Mouse (Mus musculus) naive thymus-derived CD4-positive, alpha-beta T cell, adult 2 months (primary cell): Measurements from ENCODE around the gene Cpd.

ENCODE experiments used
- DNase-seq: peaks from one replicate; pipeline ENCODE4 v3.0.0-alpha.2; 2011; ENCODE audit warnings: low read depth

The Cpd gene

GRCm38 (mm10) chr11:76846878-76847222, at the start of gene Cpd:
TSS of gene Cpd (minus strand) at chr11:76847018.
- DNase-seq = peak; percentile 72

DNA sequence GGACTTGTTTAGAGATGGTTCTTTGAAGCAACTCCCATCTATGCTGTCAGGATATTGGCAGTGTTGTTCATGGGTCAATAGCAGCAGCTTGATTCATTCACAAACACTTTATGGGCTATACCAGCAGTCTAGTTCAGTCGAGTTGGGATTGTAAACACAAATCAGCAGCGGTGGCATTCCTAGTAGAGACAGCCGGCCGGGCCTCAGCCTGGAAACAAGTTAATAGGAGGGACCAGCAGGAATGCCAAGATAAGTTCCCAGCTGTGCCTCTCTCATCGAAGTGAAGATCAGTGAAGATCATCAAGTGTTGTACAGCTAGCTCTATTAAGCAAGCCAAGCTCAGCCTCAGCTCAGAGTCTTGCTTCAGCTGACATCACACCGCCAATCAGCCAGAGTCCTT, 49.5 kb upstream of the Cpd start:
- DNase-seq = no peak

GRCm38 (mm10) chr11:76894240-76894639, 47.4 kb upstream of the Cpd start:
- peak; percentile 51 for DNase-seq

- DNase-seq = no peak
These were observed 46.8 kb upstream of the Cpd start for GRCm38 (mm10) chr11:76893570-76893969.

- no peak for DNase-seq
These were observed 46.2 kb upstream of the Cpd start for GRCm38 (mm10) chr11:76892972-76893371.

DNA sequence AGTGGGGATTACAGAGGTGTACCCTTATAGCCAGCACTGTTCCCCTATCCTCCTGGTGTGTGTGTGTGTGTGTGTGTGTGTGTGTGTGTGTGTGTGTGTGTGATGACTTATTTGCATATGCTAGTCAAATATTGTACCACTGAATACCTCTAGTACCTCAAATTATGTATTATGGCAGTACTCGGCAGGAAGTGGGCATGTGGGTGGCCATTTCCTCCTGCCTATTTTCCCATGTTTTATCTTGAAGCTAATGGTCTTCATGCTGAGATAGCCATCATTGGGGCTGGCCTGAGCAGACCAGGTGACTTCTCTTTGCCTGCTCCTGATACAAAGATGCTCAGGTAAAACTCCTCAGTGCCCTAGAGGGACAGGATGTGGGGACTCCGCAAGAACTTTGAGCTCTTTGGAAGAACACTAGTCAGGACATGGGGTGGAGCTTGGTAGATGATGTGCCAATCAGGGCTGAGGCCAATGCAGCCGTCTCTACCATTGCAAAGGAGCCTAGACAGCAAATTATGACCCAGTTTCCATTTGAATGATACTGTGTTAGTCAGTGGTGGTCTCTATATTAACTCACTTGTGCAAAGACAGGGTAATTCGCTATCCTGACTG, 45.0 kb upstream of the Cpd start:
- no peak for DNase-seq

DNA sequence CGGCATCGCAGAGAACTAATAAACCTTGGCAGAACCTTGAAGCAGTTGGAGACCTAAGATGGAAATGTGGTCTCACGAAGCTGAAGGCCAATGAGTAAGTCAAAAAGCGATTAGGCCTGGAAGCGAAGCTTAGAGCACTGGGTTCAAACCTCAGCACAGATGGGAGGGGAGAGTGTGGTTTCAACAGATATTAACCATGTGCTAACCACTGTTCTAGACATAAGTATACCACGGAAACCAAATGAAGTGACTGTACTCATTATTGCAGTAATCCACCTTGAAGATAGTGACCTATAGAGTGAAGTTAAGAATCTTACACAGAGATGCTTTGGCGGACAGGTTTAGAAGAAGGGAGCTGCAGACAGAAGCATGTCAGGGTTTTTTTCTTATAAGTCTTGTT, 44.4 kb upstream of the Cpd start:
- DNase-seq = no peak

DNA sequence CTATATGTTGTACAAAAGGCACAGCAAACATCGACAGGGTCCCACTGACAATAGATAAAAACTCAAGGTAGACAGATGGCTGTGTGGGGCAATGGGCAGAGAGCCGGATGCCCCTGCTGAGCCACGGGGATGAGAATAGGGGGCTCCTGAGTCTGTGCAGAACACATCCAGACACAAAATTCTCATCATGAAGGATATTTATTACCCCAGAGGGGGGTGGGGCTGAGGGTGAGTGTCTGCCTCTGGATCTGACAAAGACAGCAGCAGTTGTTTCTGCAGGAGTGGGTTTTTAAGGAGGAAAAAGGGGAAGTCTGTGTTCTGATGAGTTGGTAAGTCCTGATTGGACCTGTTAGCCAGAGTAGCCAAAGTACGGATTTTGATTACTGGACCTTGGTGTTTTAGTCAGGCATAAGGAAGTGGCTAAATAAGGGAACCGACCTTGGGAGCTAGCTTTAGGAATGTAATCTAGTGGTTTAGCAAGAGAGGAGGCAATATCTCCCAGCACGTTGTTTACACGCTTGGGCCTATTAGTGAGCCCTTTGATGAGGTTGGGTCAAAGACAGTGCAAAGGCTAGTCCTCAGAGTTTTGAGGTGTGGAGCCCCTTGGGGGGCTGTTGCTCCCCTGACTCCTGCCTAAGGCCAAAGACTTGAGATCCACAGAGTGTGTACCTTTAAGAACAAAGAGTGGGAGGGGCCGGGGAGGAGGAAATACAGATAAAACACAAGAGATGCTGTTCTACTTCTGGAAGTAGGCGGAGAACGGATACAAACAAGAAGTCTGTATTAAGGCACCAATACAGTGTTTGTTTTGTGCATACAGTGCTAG, 42.7 kb upstream of the Cpd start:
- DNase-seq = peak; percentile 44

GRCm38 (mm10) chr11:76884451-76884850, 37.6 kb upstream of the Cpd start:
- DNase-seq = no peak

GRCm38 (mm10) chr11:76879816-76880215, 33.0 kb upstream of the Cpd start:
- DNase-seq = peak; percentile 46

GRCm38 (mm10) chr11:76874766-76875165, 27.9 kb upstream of the Cpd start:
- no peak for DNase-seq

- DNase-seq = no peak
These were observed 27.0 kb upstream of the Cpd start for GRCm38 (mm10) chr11:76873865-76874264.

DNA sequence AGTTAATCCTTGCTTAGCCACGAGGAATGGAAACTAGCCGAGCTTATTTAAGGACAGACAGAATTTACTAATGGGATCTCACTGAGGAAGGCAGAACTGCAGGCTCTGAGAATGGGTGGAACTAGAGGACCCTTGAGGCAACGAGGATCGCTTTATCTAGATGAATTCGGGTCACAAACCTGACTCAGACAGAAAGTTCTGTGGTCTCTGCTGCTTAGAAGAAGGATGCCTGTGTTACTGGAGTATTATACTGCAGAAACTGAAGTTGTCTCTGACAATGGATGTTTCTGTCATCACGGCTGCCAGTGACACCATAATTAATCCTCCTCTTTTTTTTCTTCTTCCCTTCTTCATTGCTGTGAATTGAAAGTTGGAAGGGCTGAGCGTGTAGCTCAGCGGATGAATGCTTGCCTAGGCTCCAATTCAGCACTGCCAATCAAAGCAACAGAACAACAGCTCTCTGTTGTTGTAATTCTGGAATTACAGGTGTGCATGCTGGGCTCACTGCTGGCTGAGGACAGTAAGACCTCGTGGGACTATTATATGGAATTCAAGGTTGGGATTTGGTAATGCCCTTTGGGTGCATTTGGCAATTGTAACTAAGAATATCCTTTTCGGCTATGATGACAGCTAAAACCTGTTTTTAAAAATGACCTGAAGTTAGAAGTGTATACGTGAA, 25.9 kb upstream of the Cpd start:
- DNase-seq = no peak

DNA sequence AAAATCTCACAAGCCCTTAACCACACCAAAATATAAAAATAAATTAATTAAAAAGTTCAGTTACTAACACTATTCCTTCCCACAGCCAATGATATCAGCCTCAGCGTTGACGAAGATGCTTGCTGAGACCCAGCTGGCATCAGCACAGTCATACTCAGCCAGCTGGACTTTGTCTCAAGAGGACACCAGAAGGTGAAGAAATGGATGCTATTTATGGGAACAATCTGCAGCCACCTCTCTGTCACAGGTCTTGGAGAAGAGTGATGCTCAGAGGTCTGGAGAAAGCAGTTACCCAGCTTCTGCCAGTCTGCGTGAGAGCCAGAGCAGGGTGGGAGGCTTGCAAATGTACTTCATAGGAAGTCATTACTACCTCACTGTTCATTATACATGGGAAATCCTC, 14.4 kb upstream of the Cpd start:
- no peak for DNase-seq

GRCm38 (mm10) chr11:76859261-76859660, 12.4 kb upstream of the Cpd start:
- DNase-seq = no peak

GRCm38 (mm10) chr11:76858781-76859180, 12.0 kb upstream of the Cpd start:
- no peak for DNase-seq

DNA sequence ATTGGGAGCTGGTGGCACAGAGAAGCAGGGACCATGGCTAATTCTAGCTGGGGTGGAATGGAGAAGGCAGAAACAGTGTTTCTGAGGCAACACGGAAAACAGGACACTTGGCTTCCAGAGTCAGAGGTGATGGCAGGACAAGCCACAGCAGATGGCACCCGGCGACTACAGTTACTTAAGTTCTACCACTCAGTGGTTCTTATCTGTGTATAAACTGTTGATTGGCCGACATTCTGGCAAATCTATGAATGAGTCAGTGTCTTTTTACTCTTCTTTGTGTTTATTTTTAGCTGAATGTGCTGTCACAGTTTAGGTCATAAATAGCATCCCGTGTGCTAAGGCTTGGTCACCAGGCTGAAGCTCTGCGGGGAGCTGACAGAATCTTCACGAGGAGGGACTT, 10.3 kb upstream of the Cpd start:
- no peak for DNase-seq

DNA sequence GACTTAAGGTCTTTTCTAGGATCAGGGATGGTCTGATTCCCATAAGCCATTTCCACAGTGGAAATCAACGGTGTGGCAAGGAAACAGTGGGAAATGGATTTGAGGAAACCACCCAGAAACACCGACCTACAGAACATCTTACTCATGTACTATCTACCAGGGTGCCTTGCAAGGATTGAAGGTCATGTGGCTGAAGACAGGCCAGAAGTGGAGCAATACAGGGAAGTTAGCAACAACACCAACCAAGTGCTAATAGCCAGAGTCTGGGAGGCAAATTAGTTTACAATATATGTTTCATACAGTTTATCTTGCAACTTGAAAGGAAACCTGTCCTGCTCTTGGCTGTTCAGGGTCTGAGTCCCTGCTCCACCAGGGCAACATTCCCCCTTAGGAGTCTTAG, 9.8 kb upstream of the Cpd start:
- DNase-seq = no peak

DNA sequence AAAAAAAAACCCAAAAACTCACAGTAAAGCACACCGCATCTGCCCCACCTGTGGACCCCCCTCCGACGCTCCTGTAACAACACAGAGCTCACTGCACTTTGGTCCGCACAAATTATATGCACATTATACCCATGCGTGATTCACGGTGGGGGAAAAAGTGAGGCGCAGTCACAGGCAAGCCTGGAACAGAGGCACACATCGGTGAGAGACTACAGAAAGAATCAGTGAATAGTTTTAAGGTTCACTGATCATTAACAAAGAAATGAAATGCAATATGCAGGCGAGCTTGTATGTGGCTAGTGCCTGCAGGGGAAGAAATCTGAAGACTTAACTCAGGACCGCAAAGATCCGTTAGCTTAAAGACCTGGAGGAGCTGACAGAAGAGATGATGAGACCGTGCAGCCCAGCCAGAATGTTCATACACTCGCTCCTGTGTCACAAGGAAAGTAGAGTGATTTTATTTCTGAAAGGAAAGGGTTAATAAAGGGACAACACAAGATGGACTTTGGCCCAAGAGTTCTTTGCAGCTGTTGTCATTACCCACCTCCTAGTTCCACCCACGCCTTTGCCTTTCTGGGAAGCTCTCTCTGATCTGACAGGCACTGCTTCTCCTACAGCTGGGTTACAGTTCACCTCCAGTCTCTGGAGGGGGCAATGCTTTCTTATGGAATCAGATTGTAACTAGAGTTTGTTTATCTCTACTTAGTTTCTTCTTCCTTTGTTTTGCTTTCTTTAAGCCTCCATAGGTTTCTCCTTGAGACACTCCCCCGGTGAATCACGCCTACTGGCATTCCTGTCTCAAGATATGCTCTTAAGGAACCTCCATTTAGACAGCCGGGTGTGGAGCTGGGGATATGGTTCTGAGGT, 7.9 kb upstream of the Cpd start:
- DNase-seq = no peak

- peak; percentile 23 for DNase-seq
These were observed 4.7 kb upstream of the Cpd start for GRCm38 (mm10) chr11:76851512-76851911.

DNA sequence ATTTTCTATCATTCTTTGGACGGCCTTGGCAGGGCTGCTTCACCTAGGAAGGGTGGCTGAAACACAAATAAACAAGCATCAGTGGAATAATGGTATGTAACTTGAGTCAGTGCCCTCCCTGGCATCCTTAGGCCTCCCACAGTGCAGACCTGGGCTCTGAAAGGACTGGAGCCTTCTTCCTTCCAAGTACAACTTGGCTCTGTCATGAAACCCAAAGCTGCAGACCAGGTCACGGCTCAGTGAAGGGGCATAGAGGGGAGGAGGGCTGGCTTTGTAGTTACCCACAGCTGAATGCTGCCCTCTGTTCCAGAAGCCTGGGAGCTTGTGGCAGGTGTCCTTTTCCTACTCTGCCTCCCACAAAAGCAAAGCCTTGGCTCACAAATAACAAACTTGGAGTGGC, 2.8 kb upstream of the Cpd start:
- no peak for DNase-seq

DNA sequence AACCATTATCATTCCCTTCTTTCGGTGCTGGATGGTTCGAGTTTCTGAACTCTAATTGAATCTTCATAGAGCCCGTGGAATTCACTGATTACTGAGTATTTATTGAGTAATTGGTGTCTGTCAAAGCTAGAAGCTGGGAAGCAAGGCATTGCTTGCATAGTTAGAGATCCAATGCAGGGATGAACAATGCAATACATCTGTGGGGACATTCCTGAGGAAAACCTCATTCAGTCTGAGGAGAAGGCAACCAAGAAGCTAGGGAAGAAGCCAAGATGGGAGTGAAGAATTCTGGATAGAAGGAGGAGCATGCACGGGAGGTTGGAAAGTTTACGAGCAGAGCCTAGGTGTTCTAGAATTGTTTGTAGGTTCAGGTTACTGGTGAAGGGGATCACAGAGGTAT, 1.3 kb upstream of the Cpd start:
- no peak for DNase-seq
